Mouse (Mus musculus): ENCODE measurements around the gene Arl15.

DNA sequence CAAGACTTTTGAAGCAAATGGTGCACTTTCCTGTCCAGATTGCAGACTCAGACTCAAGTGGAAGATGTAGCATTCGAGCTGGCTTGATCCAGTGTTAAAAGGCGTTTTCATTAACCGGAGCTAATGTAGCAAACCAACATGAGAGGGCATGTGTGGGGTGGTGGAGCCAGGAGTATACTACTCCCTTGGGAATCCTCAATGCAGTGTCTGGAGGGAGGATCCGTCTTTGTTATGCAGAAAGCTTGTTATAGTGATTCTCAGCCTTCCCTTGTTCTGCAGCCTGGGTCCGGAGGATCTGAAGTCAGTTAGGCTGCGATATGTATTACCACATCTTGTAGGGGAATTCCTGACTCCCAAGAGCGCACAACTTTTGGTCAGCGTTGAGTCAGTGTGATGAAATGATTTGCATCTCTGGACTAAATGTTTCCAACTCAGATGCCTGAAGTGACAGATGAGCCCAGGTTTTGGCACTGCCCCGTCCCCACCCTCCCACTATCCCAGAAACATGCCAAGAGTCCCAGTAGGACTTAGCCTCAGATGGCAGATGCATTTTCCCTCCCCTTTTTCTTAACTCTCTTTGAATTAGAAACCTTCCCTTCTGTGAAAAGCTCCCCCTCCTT is 363.9 kb downstream of the Arl15 start:
- TF ChIP-seq CTCF (IDR thresholded peaks at IDR 0.05; ENCODE audit: borderline replicate concordance, extremely low read depth, insufficient read depth, insufficient read length) (no peak), POLR2A (IDR thresholded peaks at IDR 0.05; ENCODE audit: borderline replicate concordance, extremely low read depth, insufficient read depth, insufficient read length, poor library complexity, severe bottlenecking) (no peak)

Measured in brain, embryonic 14.5 days (tissue).